Mouse (Mus musculus) midbrain, embryonic 16.5 days (tissue): Measurements from ENCODE around the gene Slc35d2. TPM values are rescaled to one million over a fixed set of nuclear protein-coding genes. Genes with fewer than 3 reads are reported as not detected.

Experiments
- ATAC-seq: fragments of 200-750 bp; cut with Nextera tagmentation; 2 replicates; pipeline ENCODE4 v1.8.0; 2017; ENCODE audit warnings: moderate TSS enrichment
- H3K27ac ChIP-seq: fragments of 300-500 bp; sonication (generic); 2 replicates; pipeline ENCODE4 v1.5.1; 2014; ENCODE audit warnings: mild to moderate bottlenecking, low read length, mixed read lengths
- H3K27me3 ChIP-seq: fragments of 300-500 bp; sonication (generic); 2 replicates; pipeline ENCODE4 v1.6.1; 2014; ENCODE audit warnings: low read depth, low read length, mixed read lengths; ENCODE audit not compliant: control insufficient read depth, insufficient read depth
- H3K36me3 ChIP-seq: fragments of 300-500 bp; sonication (generic); 2 replicates; pipeline ENCODE4 v1.6.1; 2014; ENCODE audit warnings: mild to moderate bottlenecking, low read length, moderate library complexity, mixed read lengths; ENCODE audit not compliant: control insufficient read depth, insufficient read depth
- H3K4me1 ChIP-seq: fragments of 300-500 bp; sonication (generic); 2 replicates; pipeline ENCODE4 v1.6.1; 2014; ENCODE audit warnings: mild to moderate bottlenecking, low read length, mixed read lengths; ENCODE audit not compliant: control insufficient read depth, insufficient read depth
- H3K4me2 ChIP-seq: fragments of 300-500 bp; sonication (generic); 2 replicates; pipeline ENCODE4 v1.6.1; 2014; ENCODE audit warnings: mild to moderate bottlenecking, low read length, mixed read lengths
- H3K4me3 ChIP-seq: fragments of 300-500 bp; sonication (generic); 2 replicates; pipeline ENCODE4 v1.5.1; 2014; ENCODE audit warnings: low read depth, mild to moderate bottlenecking, low read length, moderate library complexity, mixed read lengths
- H3K9ac ChIP-seq: fragments of 300-500 bp; sonication (generic); 2 replicates; pipeline ENCODE4 v1.6.1; 2014; ENCODE audit warnings: low read depth, low read length, mixed read lengths
- H3K9me3 ChIP-seq: fragments of 300-500 bp; sonication (generic); replicated peaks from 2 replicates; pipeline ENCODE4 v1.6.1; 2014; ENCODE audit warnings: mild to moderate bottlenecking, low read length, mixed read lengths; ENCODE audit not compliant: control insufficient read depth, poor library complexity, severe bottlenecking
- WGBS: fragments of 180-500 bp; shearing (Covaris S2); extraction: QIAGEN DNeasy Blood & Tissue Kit; methylation state at CpG from one replicate; pipeline ENCODE4 v1.1.7; 2014; 5-methylcytosine and 5-hydroxymethylcytosine counted together
- polyA plus RNA-seq: library from polyadenylated mRNA; unstranded; fragments of >200 nt; fragmentation: Nextera tagmentation; extraction: Ambion mirVana; gene quantifications from 2 replicates; pipeline ENCODE4 v1.2.1, GENCODE M21; 2015

Gene Slc35d2
- polyA plus RNA-seq, 1 experiment from 2014 or later = 0.99 TPM

DNA sequence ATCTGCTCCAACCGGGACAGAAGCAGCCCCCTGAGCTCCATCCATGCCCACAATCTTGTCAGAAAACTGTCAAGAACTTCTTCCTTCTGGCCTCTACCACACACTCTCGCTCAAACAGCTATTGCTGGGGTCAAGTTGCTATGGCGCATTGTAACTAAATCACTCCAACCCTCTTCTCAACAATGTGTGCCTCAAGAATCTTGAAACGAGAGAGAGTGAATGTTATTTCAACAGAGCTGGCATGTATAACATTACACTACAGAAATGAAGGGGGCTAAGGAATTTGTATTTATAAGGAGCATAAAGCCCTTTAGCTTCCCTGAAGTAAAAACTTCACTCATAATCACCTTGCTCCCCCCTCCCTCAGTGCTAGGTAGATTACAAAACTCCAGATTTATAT is 2.9 kb downstream of the Slc35d2 start:
- Histone ChIP-seq H3K4me2 (no peak overlapping the region), H3K36me3 (no peaks in the 10 kb centered on the region), H3K9me3 (0 out of 2 replicates have a peak, but pooled peaks cover 3% of the 10 kb centered on the region), H3K27me3 (no peaks in the 10 kb centered on the region), H3K4me1 (peaks cover 5% of the 10 kb centered on the region; the same call in 1 of the 2 replicates), H3K27ac (no peak overlapping the region), H3K9ac (no peak overlapping the region), H3K4me3 (no peak overlapping the region)
- 55% methylated on average over 4 of the region's 4 CpGs for WGBS
- no peak for ATAC-seq

- WGBS = 87% methylated on average over 6 of the region's 6 CpGs
- Histone ChIP-seq H3K36me3 (no peaks in the 10 kb centered on the region), H3K9me3 (0 out of 2 replicates have a peak, but pooled peaks cover 3% of the 10 kb centered on the region), H3K27me3 (no peaks in the 10 kb centered on the region), H3K27ac (no peak overlapping the region), H3K4me3 (no peak overlapping the region), H3K4me1 (peaks cover 5% of the 10 kb centered on the region; the same call in 1 of the 2 replicates), H3K4me2 (no peak overlapping the region), H3K9ac (no peak overlapping the region)
- ATAC-seq = no peak
Measured at GRCm38 (mm10) chr13:64124886-64125285, 4.3 kb downstream of the Slc35d2 start.

- 29% methylated on average over 6 of the region's 6 CpGs for WGBS
- H3K27ac ChIP-seq = no peak overlapping the region
- no peak for ATAC-seq
Measured at GRCm38 (mm10) chr13:64123491-64124188, 5.5 kb downstream of the Slc35d2 start.

DNA sequence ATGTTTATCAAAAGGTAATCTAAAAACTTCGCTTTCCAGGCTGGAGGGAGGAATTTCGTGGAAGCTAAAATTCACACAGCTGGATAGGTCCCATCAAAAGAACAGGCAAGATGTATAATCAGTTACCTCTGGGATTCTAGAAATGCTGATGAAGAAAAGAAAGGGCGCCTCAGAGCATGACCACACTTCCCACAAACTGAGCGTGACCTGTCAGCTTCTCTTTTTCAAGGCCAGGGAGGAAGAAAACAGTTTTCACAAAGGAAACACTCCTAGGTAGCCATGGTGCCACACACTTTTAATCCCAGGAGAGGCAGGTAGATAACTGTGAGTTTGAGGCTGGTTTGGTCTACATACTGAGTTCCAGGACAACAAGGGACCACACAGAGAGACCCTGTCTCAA is 8.4 kb downstream of the Slc35d2 start:
- H3K4me2 ChIP-seq = no peak overlapping the region

More at GRCm38 (mm10) chr13:64123491-64124188, 5.5 kb downstream of the Slc35d2 start:
- Histone ChIP-seq H3K9me3 (0 out of 2 replicates have a peak, but pooled peaks cover 3% of the 10 kb centered on the region), H3K4me2 (no peak overlapping the region), H3K36me3 (no peaks in the 10 kb centered on the region), H3K9ac (no peak overlapping the region), H3K4me3 (no peak overlapping the region), H3K4me1 (no peaks in the 10 kb centered on the region), H3K27me3 (no peaks in the 10 kb centered on the region)

DNA sequence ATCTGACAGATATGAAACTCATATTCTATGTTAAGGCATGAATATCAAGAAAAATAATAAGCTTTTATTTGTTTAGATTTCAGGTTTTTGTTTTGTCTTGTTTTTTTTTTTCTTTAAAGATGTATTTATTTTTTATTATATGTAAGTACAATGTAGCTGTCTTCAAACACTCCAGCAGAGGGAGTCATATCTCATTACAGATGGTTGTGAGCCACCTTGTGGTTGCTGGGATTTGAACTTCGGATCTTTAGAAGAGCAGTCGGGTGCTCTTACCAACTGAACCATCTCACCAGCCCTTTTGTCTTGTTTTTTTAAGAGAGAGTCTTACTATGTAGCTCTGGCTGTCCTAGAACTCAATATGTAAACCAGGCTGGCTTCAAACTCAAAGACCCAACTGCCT is 11.7 kb downstream of the Slc35d2 start:
- 60% methylated on average over 2 of the region's 2 CpGs for WGBS
- Histone ChIP-seq H3K9ac (no peak overlapping the region), H3K4me3 (no peak overlapping the region), H3K27me3 (no peaks in the 10 kb centered on the region), H3K27ac (no peak overlapping the region), H3K9me3 (no peaks in the 10 kb centered on the region), H3K36me3 (no peaks in the 10 kb centered on the region), H3K4me2 (no peak overlapping the region), H3K4me1 (no peaks in the 10 kb centered on the region)
- ATAC-seq = no peak

More for the DNA sequence above, 8.4 kb downstream of the Slc35d2 start:
- WGBS = 51% methylated on average over 4 of the region's 4 CpGs
- Histone ChIP-seq H3K9me3 (0 out of 2 replicates have a peak, but pooled peaks cover 3% of the 10 kb centered on the region), H3K27ac (no peak overlapping the region), H3K9ac (no peak overlapping the region), H3K36me3 (no peaks in the 10 kb centered on the region), H3K27me3 (no peaks in the 10 kb centered on the region), H3K4me3 (no peak overlapping the region), H3K4me1 (no peaks in the 10 kb centered on the region)
- no peak for ATAC-seq

GRCm38 (mm10) chr13:64110421-64110820 is 18.7 kb downstream of the Slc35d2 start:
- Histone ChIP-seq H3K9me3 (no peaks in the 10 kb centered on the region), H3K36me3 (no peaks in the 10 kb centered on the region), H3K4me1 (no peaks in the 10 kb centered on the region; the same call in 1 of the 2 replicates), H3K4me3 (no peak overlapping the region), H3K9ac (no peak overlapping the region), H3K27me3 (no peaks in the 10 kb centered on the region), H3K27ac (no peak overlapping the region), H3K4me2 (no peak overlapping the region)
- ATAC-seq = no peak
- WGBS = 88% methylated on average over 1 of the region's 1 CpGs

DNA sequence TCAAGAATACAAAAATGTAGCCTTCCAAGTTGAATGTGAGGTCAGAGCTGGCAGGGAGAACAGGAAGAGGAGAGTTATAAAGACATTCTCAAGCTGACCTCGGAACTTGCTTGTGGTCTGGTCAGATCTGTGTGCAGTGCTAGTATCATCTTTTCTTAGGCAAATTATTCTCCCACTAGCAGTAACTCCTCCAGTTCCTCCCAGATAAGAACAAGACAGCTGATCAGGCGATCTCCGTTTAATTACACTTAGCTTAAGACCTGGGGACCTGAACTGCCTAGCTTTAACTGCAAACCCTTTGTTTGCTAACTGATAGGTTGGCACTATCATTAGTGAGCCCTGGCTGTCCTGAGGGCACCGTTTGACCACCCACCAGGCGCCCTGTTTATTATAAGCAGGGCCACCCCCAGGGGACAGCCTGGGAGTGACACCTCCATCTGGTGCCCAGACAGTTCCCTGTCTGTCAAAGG is 20.8 kb downstream of the Slc35d2 start:
- Histone ChIP-seq H3K27me3 (no peaks in the 10 kb centered on the region), H3K36me3 (no peaks in the 10 kb centered on the region), H3K4me1 (no peaks in the 10 kb centered on the region; the same call in 1 of the 2 replicates), H3K9me3 (no peaks in the 10 kb centered on the region), H3K27ac (no peak overlapping the region), H3K4me2 (no peak overlapping the region), H3K9ac (no peak overlapping the region), H3K4me3 (no peak overlapping the region)
- 23% methylated on average over 5 of the region's 5 CpGs for WGBS
- ATAC-seq = no peak; the same call in 1 of the 2 replicates

DNA sequence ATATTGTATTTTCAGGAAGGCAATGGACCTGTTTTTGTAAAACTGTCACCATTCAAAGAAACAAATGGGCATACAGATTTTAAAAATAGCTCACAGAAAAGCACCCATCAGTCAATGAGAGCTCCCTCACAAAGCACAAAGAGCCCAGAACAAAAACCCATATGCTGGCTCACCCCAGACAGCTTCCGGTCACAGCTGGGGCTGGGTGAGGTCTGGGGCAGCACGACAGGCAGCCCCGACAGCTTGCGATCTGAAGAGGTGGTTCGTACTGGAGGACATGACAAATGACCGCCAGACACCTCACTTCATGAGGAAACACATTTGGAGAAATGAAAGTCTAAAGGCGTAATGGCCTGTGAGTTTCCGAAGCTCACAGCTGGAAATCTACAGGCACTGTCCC is 21.6 kb downstream of the Slc35d2 start:
- no peaks in the 10 kb centered on the region for H3K9me3 ChIP-seq
- H3K36me3 ChIP-seq = no peaks in the 10 kb centered on the region
- H3K4me2 ChIP-seq = no peak overlapping the region
- no peak overlapping the region for H3K4me3 ChIP-seq
- no peak overlapping the region for H3K27ac ChIP-seq
- ATAC-seq = no peak
- no peaks in the 10 kb centered on the region for H3K27me3 ChIP-seq
- H3K9ac ChIP-seq = no peak overlapping the region
- H3K4me1 ChIP-seq = no peaks in the 10 kb centered on the region; the same call in 1 of the 2 replicates
- WGBS = 16% methylated on average over 8 of the region's 8 CpGs

- no peak for ATAC-seq
- Histone ChIP-seq H3K4me1 (no peaks in the 10 kb centered on the region; the same call in 1 of the 2 replicates), H3K9ac (no peak overlapping the region), H3K27me3 (no peaks in the 10 kb centered on the region), H3K4me3 (no peak overlapping the region), H3K27ac (no peak overlapping the region), H3K4me2 (no peak overlapping the region), H3K36me3 (no peaks in the 10 kb centered on the region), H3K9me3 (no peaks in the 10 kb centered on the region)
- 38% methylated on average over 3 of the region's 3 CpGs for WGBS
Measured at GRCm38 (mm10) chr13:64107105-64107504, 22.1 kb downstream of the Slc35d2 start.
